Mouse (Mus musculus) left cerebral cortex, postnatal 14 days (tissue): ENCODE results near the gene Gpsm3. TPM values are rescaled to one million over a fixed set of nuclear protein-coding genes. Genes with fewer than 3 reads are reported as not detected.

ENCODE experiments used
- DNase-seq, 2 experiments: peaks; one replicate each; pipeline ENCODE4 v3.0.0; 2021 to 2022; ENCODE audit warnings: low spot score in 2 of 2, mixed read lengths in 1 of 2
- intact Hi-C: fragments of 180-260 bp; cut with DNase I; formaldehyde crosslinking; loops from one replicate; pipeline ENCODE4 v1.15.1; 2025
- total RNA-seq, 2 experiments: library from RNA; stranded (reverse); gene quantifications; 2 replicates each; pipeline ENCODE4 v1.2.3; 2021

Gene Gpsm3
- total RNA-seq, 2 experiments from 2014 or later, result 3.2 to 3.4 TPM

- no peak for DNase-seq
- intact Hi-C loops, result loop anchor here (5.0 kb wide), 1 partner anchor 472 kb away; the partner anchor contains the start of gene Brd2
Measured at GRCm38 (mm10) chr17:34593752-34594525, 4.3 kb downstream of the Gpsm3 start.

GRCm38 (mm10) chr17:34596098-34596497 lies 6.5 kb downstream of the Gpsm3 start:
- intact Hi-C loops, result no loop called here
- no peak for DNase-seq

GRCm38 (mm10) chr17:34597566-34598095 lies 8.0 kb downstream of the Gpsm3 start, which contains the start of gene Ager:
Gene Ager (plus strand): TSS chr17:34597862.
- intact Hi-C loops, result no loop called here
- DNase-seq, result no peak

- DNase-seq, result no peak
- intact Hi-C loops, result loop anchor here (10.0 kb wide), 2 partner anchors 565 to 635 kb away; partner anchors contain the start of genes Atp6v1g2, Col11a2, Nfkbil1 and Rxrb
Measured at GRCm38 (mm10) chr17:34599891-34600290, 10.3 kb downstream of the Gpsm3 start.

- no peak for DNase-seq
- intact Hi-C loops, result loop anchor here (1.0 to 10.0 kb wide), 3 partner anchors 9 to 633 kb away; partner anchors contain the start of genes Atp6v1g2, Col11a2, Nfkbil1 and Rxrb
Measured at GRCm38 (mm10) chr17:34601796-34602195, 12.2 kb downstream of the Gpsm3 start.

GRCm38 (mm10) chr17:34603375-34604060 lies 13.9 kb downstream of the Gpsm3 start, which contains the start of gene Rnf5:
Gene Rnf5 (minus strand): TSS chr17:34603690.
- peak; percentile 100 for DNase-seq
- intact Hi-C loops, result loop anchor here (10.0 kb wide), 2 partner anchors 569 to 631 kb away; partner anchors contain the start of genes Atp6v1g2, Col11a2, Nfkbil1 and Rxrb

- intact Hi-C loops, result loop anchor here (10.0 kb wide), 2 partner anchors 569 to 631 kb away; partner anchors contain the start of genes Atp6v1g2, Col11a2, Nfkbil1 and Rxrb
- peak; percentile 97 to 99 for DNase-seq
Measured at GRCm38 (mm10) chr17:34604061-34604508, 14.5 kb downstream of the Gpsm3 start, which contains the start of gene Agpat1. Gene Agpat1 (plus strand): TSS chr17:34604262.

GRCm38 (mm10) chr17:34604511-34605237 lies 15.1 kb downstream of the Gpsm3 start:
- intact Hi-C loops, result loop anchor here (10.0 kb wide), 2 partner anchors 570 to 630 kb away; partner anchors contain the start of genes Atp6v1g2, Col11a2, Nfkbil1 and Rxrb
- DNase-seq, result no peak

- intact Hi-C loops, result loop anchor here (10.0 kb wide), 2 partner anchors 571 to 629 kb away; partner anchors contain the start of genes Atp6v1g2, Col11a2, Nfkbil1 and Rxrb
- DNase-seq, result peak; percentile 98 to 99
Measured at GRCm38 (mm10) chr17:34605609-34606008, 16.0 kb downstream of the Gpsm3 start.

- intact Hi-C loops, result loop anchor here (10.0 kb wide), 2 partner anchors 572 to 628 kb away; partner anchors contain the start of genes Atp6v1g2, Col11a2, Nfkbil1 and Rxrb
- DNase-seq, result peak in 1 of 2 experiments; percentile 27
Measured at GRCm38 (mm10) chr17:34606186-34607039, 16.8 kb downstream of the Gpsm3 start.

- intact Hi-C loops, result loop anchor here (10.0 kb wide), 2 partner anchors 573 to 627 kb away; partner anchors contain the start of genes Atp6v1g2, Col11a2, Nfkbil1 and Rxrb
- DNase-seq, result no peak
Measured at GRCm38 (mm10) chr17:34607997-34608396, 18.4 kb downstream of the Gpsm3 start.

GRCm38 (mm10) chr17:34611050-34611449 lies 21.4 kb downstream of the Gpsm3 start:
- intact Hi-C loops, result no loop called here
- no peak for DNase-seq

- no peak for DNase-seq
- intact Hi-C loops, result no loop called here
Measured at GRCm38 (mm10) chr17:34613054-34613645, 23.5 kb downstream of the Gpsm3 start.

GRCm38 (mm10) chr17:34613830-34614229 lies 24.2 kb downstream of the Gpsm3 start:
- DNase-seq, result no peak

GRCm38 (mm10) chr17:34615871-34616270 lies 26.3 kb downstream of the Gpsm3 start, which contains the start of gene Egfl8:
Gene Egfl8 (minus strand): TSS chr17:34615971.
- intact Hi-C loops, result no loop called here
- no peak for DNase-seq

More at GRCm38 (mm10) chr17:34613830-34614229, 24.2 kb downstream of the Gpsm3 start:
- intact Hi-C loops, result no loop called here

GRCm38 (mm10) chr17:34618999-34619398 lies 29.4 kb downstream of the Gpsm3 start:
- DNase-seq, result peak in 1 of 2 experiments; percentile 66
- intact Hi-C loops, result no loop called here

GRCm38 (mm10) chr17:34621006-34621405 lies 31.4 kb downstream of the Gpsm3 start:
- no peak for DNase-seq

More at GRCm38 (mm10) chr17:34621006-34621405, 31.4 kb downstream of the Gpsm3 start:
- intact Hi-C loops, result loop anchor here (10.0 kb wide), 1 partner anchor 176 kb away; no protein-coding TSS in a partner anchor
